Mouse (Mus musculus): ENCODE results near the gene Cd9. TPM values are rescaled to one million over a fixed set of nuclear protein-coding genes. Genes with fewer than 3 reads are reported as not detected.

Gene Cd9
- total and polyA plus RNA-seq, 2 experiments from 2014 or later, result 80.5 to 158 TPM

GRCm38 (mm10) chr6:125425205-125426090, 69.1 kb downstream of the Cd9 start:
- Histone ChIP-seq H3K4me3 (ENCODE audit: low read length) (no peak overlapping the region), H3K36me3 (ENCODE audit: insufficient read depth, low read length) (no peaks in the 10 kb centered on the region), H3K9me3 (ENCODE audit: low read length) (no peaks in the 10 kb centered on the region), H3K27me3 (ENCODE audit: insufficient read depth, low read length) (no peaks in the 10 kb centered on the region), H3K4me2 (ENCODE audit: low read depth, low read length) (no peak overlapping the region), H3K4me1 (ENCODE audit: insufficient read depth, low read length) (0 out of 2 replicates have a peak, but pooled peaks cover 3% of the 10 kb centered on the region), H3K27ac (no peak overlapping the region), H3K9ac (replicated peaks; ENCODE audit: low read length) (no peak overlapping the region)
- no peak for TF ChIP-seq CTCF (IDR thresholded peaks at IDR 0.05; ENCODE audit: low read depth)
- DNase-seq (ENCODE audit: low spot score), result no peak
- WGBS, result 58% methylated on average over 14 of the region's 15 CpGs
- ATAC-seq, result no peak

DNA sequence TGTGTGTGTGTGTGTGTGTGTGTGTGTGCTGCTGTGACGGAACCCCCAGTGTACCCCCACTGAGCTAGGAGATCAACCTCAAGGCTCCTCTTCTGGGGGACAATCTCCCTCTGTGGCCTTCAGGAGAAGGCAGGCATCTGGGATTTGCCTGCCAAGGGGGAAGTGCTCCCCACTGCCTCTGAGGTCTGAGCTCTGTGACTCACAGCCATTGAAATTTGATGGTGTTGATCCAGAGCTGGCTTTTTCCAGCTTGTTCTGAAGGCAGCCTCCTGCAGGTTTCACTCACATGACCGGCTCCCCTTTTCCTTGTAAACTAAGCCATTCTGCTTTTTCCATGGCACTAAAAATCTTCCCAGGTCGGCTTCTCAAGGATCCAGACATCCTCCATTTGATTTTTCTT, 70.4 kb downstream of the Cd9 start:
- no peak for TF ChIP-seq CTCF (IDR thresholded peaks at IDR 0.05; ENCODE audit: low read depth)
- Histone ChIP-seq H3K9ac (replicated peaks; ENCODE audit: low read length) (no peak overlapping the region), H3K4me2 (ENCODE audit: low read depth, low read length) (no peak overlapping the region), H3K36me3 (ENCODE audit: insufficient read depth, low read length) (no peaks in the 10 kb centered on the region), H3K27ac (no peak overlapping the region), H3K4me3 (ENCODE audit: low read length) (no peak overlapping the region), H3K9me3 (ENCODE audit: low read length) (no peaks in the 10 kb centered on the region), H3K4me1 (ENCODE audit: insufficient read depth, low read length) (0 out of 2 replicates have a peak, but pooled peaks cover 3% of the 10 kb centered on the region), H3K27me3 (ENCODE audit: insufficient read depth, low read length) (no peaks in the 10 kb centered on the region)
- DNase-seq (ENCODE audit: low spot score) (no peak), ATAC-seq (no peak)
- WGBS, result 79% methylated on average over 3 of the region's 3 CpGs

DNA sequence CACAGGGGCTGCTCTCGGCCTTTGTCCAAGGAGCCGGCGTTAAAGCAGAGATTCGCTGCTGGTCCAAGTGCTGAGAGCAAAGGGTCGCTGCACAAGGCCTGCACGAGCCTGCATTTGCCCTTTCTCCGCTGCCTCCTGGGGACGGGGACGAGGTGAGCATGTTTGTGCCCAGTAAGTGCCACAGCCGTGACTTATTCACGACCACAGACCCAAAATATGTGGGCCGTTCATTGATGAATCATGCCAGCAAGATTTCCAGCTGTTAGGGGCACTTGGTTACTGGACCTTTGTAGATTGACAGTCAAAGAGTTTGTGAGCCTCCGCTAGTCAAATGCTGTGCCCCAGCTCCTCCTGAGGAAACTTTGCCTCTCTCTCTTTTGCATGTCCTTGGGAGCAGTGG, 71.1 kb downstream of the Cd9 start:
- H3K36me3 ChIP-seq (ENCODE audit: insufficient read depth, low read length), result no peaks in the 10 kb centered on the region
- H3K9ac ChIP-seq (replicated peaks; ENCODE audit: low read length), result no peak overlapping the region
- no peaks in the 10 kb centered on the region for H3K9me3 ChIP-seq (ENCODE audit: low read length)
- no peak overlapping the region for H3K4me2 ChIP-seq (ENCODE audit: low read depth, low read length)
- H3K27ac ChIP-seq, result no peak overlapping the region
- no peak for ATAC-seq
- 36% methylated on average over 13 of the region's 13 CpGs for WGBS
- 0 out of 2 replicates have a peak, but pooled peaks cover 3% of the 10 kb centered on the region for H3K4me1 ChIP-seq (ENCODE audit: insufficient read depth, low read length)
- H3K4me3 ChIP-seq (ENCODE audit: low read length), result no peak overlapping the region
- DNase-seq (ENCODE audit: low spot score), result no peak
- no peak for TF ChIP-seq CTCF (IDR thresholded peaks at IDR 0.05; ENCODE audit: low read depth)
- no peaks in the 10 kb centered on the region for H3K27me3 ChIP-seq (ENCODE audit: insufficient read depth, low read length)

- Histone ChIP-seq H3K36me3 (ENCODE audit: insufficient read depth, low read length) (no peaks in the 10 kb centered on the region), H3K27ac (no peak overlapping the region), H3K4me1 (ENCODE audit: insufficient read depth, low read length) (0 out of 2 replicates have a peak, but pooled peaks cover 3% of the 10 kb centered on the region), H3K9me3 (ENCODE audit: low read length) (no peaks in the 10 kb centered on the region), H3K4me3 (ENCODE audit: low read length) (no peak overlapping the region), H3K9ac (replicated peaks; ENCODE audit: low read length) (no peak overlapping the region), H3K4me2 (ENCODE audit: low read depth, low read length) (peak overlapping the region; percentile 38; the same call in 1 of the 2 replicates), H3K27me3 (ENCODE audit: insufficient read depth, low read length) (no peaks in the 10 kb centered on the region)
- 46% methylated on average over 3 of the region's 3 CpGs for WGBS
- TF ChIP-seq CTCF (IDR thresholded peaks at IDR 0.05; ENCODE audit: low read depth), result no peak
- no peak for DNase-seq (ENCODE audit: low spot score)
- no peak for ATAC-seq
Observed at GRCm38 (mm10) chr6:125423099-125423498, 71.5 kb downstream of the Cd9 start.

DNA sequence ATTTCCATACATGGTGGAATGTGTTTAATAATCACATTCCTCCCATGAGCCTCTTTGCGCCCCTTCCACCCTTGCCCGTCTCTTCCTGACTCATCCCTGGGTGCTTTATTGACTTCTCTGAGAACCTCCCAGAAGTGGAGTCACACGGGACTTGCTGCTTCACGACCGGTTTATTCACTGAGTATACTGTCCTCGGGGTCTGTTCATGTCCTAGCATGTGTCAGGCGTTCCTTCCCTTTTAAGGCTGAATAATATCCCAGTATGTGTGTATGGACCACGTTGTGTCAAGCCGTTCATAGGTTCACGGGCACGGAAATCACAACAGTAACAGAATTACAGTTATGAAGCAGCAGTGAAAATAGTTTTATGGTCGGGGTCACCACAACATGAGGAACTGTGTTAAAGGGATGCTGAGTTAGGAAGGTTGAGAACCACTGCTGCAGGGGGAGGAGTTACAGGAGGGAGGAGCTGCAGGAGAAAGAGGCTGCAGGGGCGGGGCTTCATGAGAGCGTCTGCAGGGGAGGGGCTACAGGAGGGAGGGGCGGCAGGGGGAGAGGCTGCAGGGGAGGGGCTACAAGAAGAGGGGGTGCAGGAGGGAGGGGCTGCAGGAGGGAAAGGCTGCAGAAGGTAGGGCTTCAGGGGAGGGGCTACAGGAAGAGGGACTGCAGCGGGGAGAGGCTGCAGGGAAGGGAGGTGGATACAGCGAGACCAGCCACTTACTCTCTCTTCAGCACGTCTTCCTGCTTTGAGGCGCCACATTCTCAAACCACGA, 72.4 kb downstream of the Cd9 start:
- H3K27me3 ChIP-seq (ENCODE audit: insufficient read depth, low read length), result no peaks in the 10 kb centered on the region
- 0 out of 2 replicates have a peak, but pooled peaks cover 3% of the 10 kb centered on the region for H3K4me1 ChIP-seq (ENCODE audit: insufficient read depth, low read length)
- H3K36me3 ChIP-seq (ENCODE audit: insufficient read depth, low read length), result no peaks in the 10 kb centered on the region
- H3K4me3 ChIP-seq (ENCODE audit: low read length), result no peak overlapping the region
- peak; percentile 48 for DNase-seq (ENCODE audit: low spot score)
- WGBS, result 23% methylated on average over 20 of the region's 20 CpGs
- no peaks in the 10 kb centered on the region for H3K9me3 ChIP-seq (ENCODE audit: low read length)
- H3K9ac ChIP-seq (replicated peaks; ENCODE audit: low read length), result no peak overlapping the region
- no peak overlapping the region for H3K27ac ChIP-seq
- no peak for TF ChIP-seq CTCF (IDR thresholded peaks at IDR 0.05; ENCODE audit: low read depth)
- no peak for ATAC-seq
- peak overlapping the region; percentile 38 for H3K4me2 ChIP-seq (ENCODE audit: low read depth, low read length)

GRCm38 (mm10) chr6:125420458-125421063, 74.0 kb downstream of the Cd9 start:
- H3K4me2 ChIP-seq (ENCODE audit: low read depth, low read length), result no peak overlapping the region
- H3K9me3 ChIP-seq (ENCODE audit: low read length), result no peaks in the 10 kb centered on the region
- no peaks in the 10 kb centered on the region for H3K27me3 ChIP-seq (ENCODE audit: insufficient read depth, low read length)
- no peak for TF ChIP-seq CTCF (IDR thresholded peaks at IDR 0.05; ENCODE audit: low read depth)
- no peak for DNase-seq (ENCODE audit: low spot score)
- no peak overlapping the region for H3K9ac ChIP-seq (replicated peaks; ENCODE audit: low read length)
- no peak overlapping the region for H3K4me3 ChIP-seq (ENCODE audit: low read length)
- no peaks in the 10 kb centered on the region for H3K4me1 ChIP-seq (ENCODE audit: insufficient read depth, low read length)
- 80% methylated on average over 16 of the region's 16 CpGs for WGBS
- H3K36me3 ChIP-seq (ENCODE audit: insufficient read depth, low read length), result no peaks in the 10 kb centered on the region
- H3K27ac ChIP-seq, result no peak overlapping the region
- ATAC-seq, result no peak

All from hindbrain, postnatal 0 days (tissue).